Mouse (Mus musculus) left cerebral cortex, adult 2 months (tissue): Measurements from ENCODE around the gene Snx5. TPM values are rescaled to one million over a fixed set of nuclear protein-coding genes. Genes with fewer than 3 reads are reported as not detected.

Experiments
- DNase-seq, 2 experiments: peaks; one replicate each; pipeline ENCODE4 v3.0.0; 2021 to 2022; ENCODE audit warnings: low spot score in 2 of 2, mixed read lengths in 1 of 2; ENCODE audit errors: extremely low spot score in 1 of 2
- H3K27ac ChIP-seq: fragments of 200-600 bp; 2 replicates; pipeline ENCODE4 v1.8.1; 2022
- H3K4me3 ChIP-seq: fragments of 200-600 bp; 2 replicates; pipeline ENCODE4 v1.8.1; 2022
- CTCF ChIP-seq: fragments of 200-600 bp; IDR thresholded peaks from 2 replicates; pipeline ENCODE4 v1.8.1; 2022; ENCODE audit warnings: antibody characterized with exemption, mild to moderate bottlenecking, moderate library complexity
- intact Hi-C: fragments of 180-260 bp; cut with DNase I; formaldehyde crosslinking; loops from one replicate; pipeline ENCODE4 v1.15.1; 2025
- total RNA-seq, 2 experiments: library from RNA; stranded (reverse); gene quantifications; 2 replicates each; pipeline ENCODE4 v1.2.3; 2021

Snx5 gene
- total RNA-seq, 2 experiments from 2014 or later, result 77.4 to 87.4 TPM

GRCm38 (mm10) chr2:144238341-144238740, 32.4 kb downstream of the Snx5 start:
- Histone ChIP-seq H3K4me3 (no peak overlapping the region), H3K27ac (no peak overlapping the region)
- intact Hi-C loops, result no loop called here
- no peak; the same call in 1 of the 2 replicates for TF ChIP-seq CTCF
- DNase-seq, result no peak

GRCm38 (mm10) chr2:144236791-144237584, 33.7 kb downstream of the Snx5 start:
- no peak overlapping the region for H3K27ac ChIP-seq
- no peak for DNase-seq
- intact Hi-C loops, result no loop called here
- no peak overlapping the region for H3K4me3 ChIP-seq
- TF ChIP-seq CTCF, result no peak

- no peak for TF ChIP-seq CTCF
- Histone ChIP-seq H3K4me3 (no peak overlapping the region), H3K27ac (no peak overlapping the region)
- intact Hi-C loops, result no loop called here
- DNase-seq, result no peak
These were observed 34.9 kb downstream of the Snx5 start for GRCm38 (mm10) chr2:144235776-144236175.

GRCm38 (mm10) chr2:144233534-144233933, 37.2 kb downstream of the Snx5 start:
- H3K4me3 ChIP-seq, result no peak overlapping the region
- no peak for DNase-seq
- no peak for TF ChIP-seq CTCF
- intact Hi-C loops, result no loop called here
- no peak overlapping the region for H3K27ac ChIP-seq

GRCm38 (mm10) chr2:144231115-144231514, 39.6 kb downstream of the Snx5 start:
- no peak for DNase-seq
- Histone ChIP-seq H3K27ac (no peak overlapping the region), H3K4me3 (no peak overlapping the region)
- no peak for TF ChIP-seq CTCF
- intact Hi-C loops, result no loop called here

- H3K27ac ChIP-seq, result no peak overlapping the region
- intact Hi-C loops, result no loop called here
These were observed 40.2 kb downstream of the Snx5 start for GRCm38 (mm10) chr2:144230498-144230897.

GRCm38 (mm10) chr2:144229647-144230046, 41.1 kb downstream of the Snx5 start:
- Histone ChIP-seq H3K4me3 (no peak overlapping the region), H3K27ac (no peak overlapping the region)
- intact Hi-C loops, result no loop called here
- DNase-seq, result no peak
- no peak for TF ChIP-seq CTCF

More at GRCm38 (mm10) chr2:144230498-144230897, 40.2 kb downstream of the Snx5 start:
- DNase-seq, result no peak
- TF ChIP-seq CTCF, result no peak
- no peak overlapping the region for H3K4me3 ChIP-seq

GRCm38 (mm10) chr2:144228521-144229346, 42.0 kb downstream of the Snx5 start:
- H3K27ac ChIP-seq, result no peak overlapping the region
- intact Hi-C loops, result no loop called here
- no peak for TF ChIP-seq CTCF
- DNase-seq, result no peak
- H3K4me3 ChIP-seq, result no peak overlapping the region

- no peak overlapping the region for H3K27ac ChIP-seq
- intact Hi-C loops, result no loop called here
- H3K4me3 ChIP-seq, result no peak overlapping the region
- DNase-seq, result no peak
- TF ChIP-seq CTCF, result no peak
These were observed 43.7 kb downstream of the Snx5 start for GRCm38 (mm10) chr2:144226906-144227586.

GRCm38 (mm10) chr2:144224351-144224750, 46.4 kb downstream of the Snx5 start:
- intact Hi-C loops, result no loop called here
- TF ChIP-seq CTCF, result no peak
- H3K4me3 ChIP-seq, result no peak overlapping the region
- H3K27ac ChIP-seq, result no peak overlapping the region
- no peak for DNase-seq

- intact Hi-C loops, result loop anchor here (5.0 kb wide), 1 partner anchor 208 kb away; no protein-coding TSS in a partner anchor
- no peak for DNase-seq
- no peak overlapping the region for H3K27ac ChIP-seq
- no peak for TF ChIP-seq CTCF
- H3K4me3 ChIP-seq, result no peak overlapping the region
These were observed 55.1 kb downstream of the Snx5 start for GRCm38 (mm10) chr2:144215601-144216000.

- Histone ChIP-seq H3K27ac (no peak overlapping the region), H3K4me3 (no peak overlapping the region)
- TF ChIP-seq CTCF, result no peak
- intact Hi-C loops, result loop anchor here (5.0 kb wide), 1 partner anchor 208 kb away; no protein-coding TSS in a partner anchor
- no peak for DNase-seq
These were observed 55.5 kb downstream of the Snx5 start for GRCm38 (mm10) chr2:144215195-144215594.
